Mouse (Mus musculus) urinary bladder, postnatal 4 days (tissue): ENCODE data around the gene Neu4.

Experiments used
- DNase-seq, 2 experiments: peaks; one replicate each; pipeline ENCODE4 v3.0.0; 2021 to 2022; ENCODE audit warnings: low spot score in 2 of 2

Gene Neu4

DNA sequence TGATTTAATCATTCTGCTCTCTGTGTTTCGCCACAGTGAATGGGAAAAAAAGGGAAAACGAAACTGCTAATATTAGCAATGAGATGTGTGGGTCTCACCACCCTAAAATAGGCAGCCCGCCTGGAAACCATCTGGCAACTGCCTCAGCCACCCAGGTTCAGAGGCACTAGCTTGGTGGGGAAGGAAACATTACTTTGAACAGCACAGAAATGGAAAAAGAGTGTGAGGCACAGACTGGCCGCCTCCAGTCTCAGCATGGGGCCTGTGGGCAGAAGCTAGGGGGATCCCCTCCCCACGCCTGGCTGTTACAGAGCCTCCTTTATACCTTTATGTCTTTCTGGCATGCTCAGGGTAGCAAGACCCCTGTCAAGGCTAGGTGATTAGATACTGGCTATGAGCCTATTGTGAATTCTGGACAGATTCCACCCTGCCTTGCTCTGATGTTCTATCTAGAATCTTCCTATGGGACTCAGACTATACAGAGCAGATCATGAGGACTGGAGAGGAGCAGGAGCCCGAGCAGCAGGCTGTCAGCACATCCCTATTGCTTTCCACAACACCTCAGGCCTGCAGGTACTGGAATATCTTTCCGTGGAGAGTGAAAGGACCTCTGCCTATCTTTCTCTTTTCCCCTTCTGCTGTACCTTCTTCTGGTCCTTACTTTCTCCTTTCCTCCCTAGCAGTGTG is 33.4 kb downstream of the Neu4 start:
- no peak for DNase-seq

DNA sequence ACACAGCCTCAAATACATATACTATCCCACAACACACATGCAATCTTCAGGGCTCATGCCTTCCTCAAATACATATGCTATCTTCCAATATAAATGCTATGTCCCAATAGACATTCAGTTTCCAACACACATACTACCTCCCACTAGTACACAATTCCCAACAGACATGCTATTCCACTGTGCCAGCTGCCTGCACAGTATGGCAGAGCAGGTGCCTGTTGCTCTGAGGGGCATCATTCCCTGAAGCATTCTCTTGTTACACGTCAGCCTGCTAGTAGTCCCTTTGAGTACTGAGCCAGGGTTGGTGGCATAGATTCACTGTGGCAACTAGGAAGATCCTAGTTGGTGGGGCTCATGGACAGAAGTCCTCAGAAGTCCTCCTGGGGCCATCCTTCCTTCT is 34.2 kb downstream of the Neu4 start:
- DNase-seq: no peak

- no peak for DNase-seq
Observed at GRCm38 (mm10) chr1:94055966-94056365, 35.7 kb downstream of the Neu4 start.

GRCm38 (mm10) chr1:94057401-94057800 is 37.1 kb downstream of the Neu4 start:
- no peak for DNase-seq

DNA sequence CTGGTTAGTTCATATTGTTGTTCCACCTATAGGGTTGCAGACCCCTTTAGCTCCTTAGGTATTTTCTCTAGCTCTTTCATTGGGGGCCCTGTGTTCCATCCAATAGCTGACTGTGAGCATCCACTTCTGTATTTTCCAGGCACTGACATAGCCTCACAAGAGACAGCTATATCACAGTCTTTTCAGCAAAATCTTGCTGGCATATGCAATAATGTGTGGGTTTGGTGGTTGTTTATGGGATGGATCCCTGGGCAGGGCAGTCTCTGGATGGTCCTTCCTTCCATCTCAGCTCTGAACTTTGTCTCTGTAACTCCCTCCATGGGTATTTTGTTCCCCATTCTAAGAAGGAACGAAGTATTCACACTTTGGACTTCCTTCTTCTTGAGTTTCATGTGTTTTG is 38.0 kb downstream of the Neu4 start:
- peak in 1 of 2 experiments; percentile 2 for DNase-seq

GRCm38 (mm10) chr1:94074756-94075155 is 54.5 kb downstream of the Neu4 start:
- no peak for DNase-seq

GRCm38 (mm10) chr1:94076702-94077101 is 56.5 kb downstream of the Neu4 start:
- DNase-seq: no peak
